Mouse (Mus musculus) embryonic facial prominence, embryonic 14.5 days (tissue): Measurements from ENCODE around the gene Ppp4r1. TPM values are rescaled to one million over a fixed set of nuclear protein-coding genes. Genes with fewer than 3 reads are reported as not detected.

Source experiments
- ATAC-seq: fragments of 200-750 bp; cut with Nextera tagmentation; 2 replicates; pipeline ENCODE4 v1.8.0; 2017; ENCODE audit warnings: low read depth, moderate number of reproducible peaks, moderate TSS enrichment
- DNase-seq: peaks from one replicate; pipeline ENCODE4 v3.0.0-alpha.2; 2015; ENCODE audit warnings: low spot score
- H3K27ac ChIP-seq: fragments of 300-500 bp; sonication (generic); replicated peaks from 2 replicates; pipeline ENCODE4 v1.5.1; 2014; ENCODE audit warnings: low read depth, mild to moderate bottlenecking, low read length, moderate library complexity
- H3K27me3 ChIP-seq: fragments of 300-500 bp; sonication (generic); replicated peaks from 2 replicates; pipeline ENCODE4 v1.6.1; 2014; ENCODE audit warnings: low read length; ENCODE audit not compliant: control insufficient read depth, insufficient read depth
- H3K36me3 ChIP-seq: fragments of 300-500 bp; sonication (generic); 2 replicates; pipeline ENCODE4 v1.6.1; 2014; ENCODE audit warnings: low read length, mixed read lengths; ENCODE audit not compliant: control insufficient read depth, insufficient read depth
- H3K4me1 ChIP-seq: fragments of 300-500 bp; sonication (generic); 2 replicates; pipeline ENCODE4 v1.6.1; 2014; ENCODE audit warnings: antibody characterized with exemption, low read length; ENCODE audit not compliant: control insufficient read depth, insufficient read depth
- H3K4me2 ChIP-seq: fragments of 300-500 bp; sonication (generic); 2 replicates; pipeline ENCODE4 v1.6.1; 2014; ENCODE audit warnings: low read depth, mild to moderate bottlenecking, low read length, moderate library complexity, mixed read lengths
- H3K4me3 ChIP-seq: fragments of 300-500 bp; sonication (generic); 2 replicates; pipeline ENCODE4 v1.5.1; 2014; ENCODE audit warnings: low read depth, mild to moderate bottlenecking, low read length
- H3K9ac ChIP-seq: fragments of 300-500 bp; sonication (generic); 2 replicates; pipeline ENCODE4 v1.6.1; 2014; ENCODE audit warnings: low read depth, mild to moderate bottlenecking, low read length, moderate library complexity, mixed read lengths
- H3K9me3 ChIP-seq: fragments of 300-500 bp; sonication (generic); 2 replicates; pipeline ENCODE4 v1.6.1; 2016; ENCODE audit warnings: low read length; ENCODE audit not compliant: control insufficient read depth
- WGBS: fragments of 180-500 bp; shearing (Covaris S2); extraction: QIAGEN DNeasy Blood & Tissue Kit; methylation state at CpG from one replicate; pipeline ENCODE4 v1.1.7; 2014; 5-methylcytosine and 5-hydroxymethylcytosine counted together
- polyA plus RNA-seq: library from polyadenylated mRNA; unstranded; fragments of >200 nt; fragmentation: Nextera tagmentation; extraction: Ambion mirVana; gene quantifications from 2 replicates; pipeline ENCODE4 v1.2.1, GENCODE M21; 2014

The Ppp4r1 gene
- polyA plus RNA-seq, 1 experiment from 2014 or later = 39.5 TPM

DNA sequence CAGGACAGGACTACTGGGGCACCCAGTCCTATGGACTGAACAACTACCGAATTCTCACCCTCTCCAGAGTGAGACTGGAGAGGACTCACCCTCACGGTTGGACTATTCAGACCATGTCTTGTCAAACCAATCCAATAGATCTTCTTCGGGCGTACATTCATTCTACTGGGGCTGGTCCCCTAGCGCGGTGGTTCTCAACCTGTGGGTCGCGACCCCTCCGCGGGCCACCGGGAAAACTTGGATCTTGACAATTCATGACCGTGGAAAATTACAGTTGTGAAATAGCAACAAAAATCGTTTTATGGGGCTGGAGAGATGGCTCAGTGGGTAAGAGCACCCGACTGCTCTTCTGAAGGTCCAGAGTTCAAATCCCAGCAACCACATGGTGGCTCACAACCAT, 19.2 kb upstream of the Ppp4r1 start:
- Histone ChIP-seq H3K27me3 (no peaks in the 10 kb centered on the region), H3K36me3 (no peaks in the 10 kb centered on the region; the same call in 1 of the 2 replicates), H3K4me3 (no peak overlapping the region), H3K9ac (no peak overlapping the region), H3K9me3 (no peaks in the 10 kb centered on the region), H3K4me2 (no peak overlapping the region), H3K4me1 (no peaks in the 10 kb centered on the region), H3K27ac (no peak overlapping the region)
- ATAC-seq (no peak), DNase-seq (no peak)
- 96% methylated on average over 14 of the region's 14 CpGs for WGBS

DNA sequence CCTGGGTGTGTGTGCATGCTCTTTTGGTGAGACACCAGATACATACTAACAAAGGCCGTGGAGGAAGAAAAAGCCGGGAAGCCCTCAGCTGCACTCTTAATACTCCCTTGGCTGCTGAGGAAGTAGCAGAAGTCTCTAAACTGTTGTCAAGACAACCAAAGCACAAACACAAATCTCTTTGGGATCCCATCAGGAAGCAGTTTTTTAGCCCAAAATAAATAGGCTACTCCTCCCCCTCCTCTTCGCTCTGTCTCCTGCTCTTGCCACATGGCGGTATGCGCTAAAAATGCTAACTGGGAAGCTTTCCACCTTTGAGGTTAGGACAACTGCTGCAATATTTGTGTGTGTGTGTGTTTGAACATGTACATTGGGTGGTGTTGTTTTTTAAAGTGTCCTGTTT, 13.9 kb upstream of the Ppp4r1 start:
- 50% methylated on average over 5 of the region's 5 CpGs for WGBS
- H3K4me3 ChIP-seq = no peak overlapping the region
- no peak overlapping the region for H3K4me2 ChIP-seq
- no peaks in the 10 kb centered on the region for H3K27me3 ChIP-seq
- peaks cover 16% of the 10 kb centered on the region; the same call in 1 of the 2 replicates for H3K4me1 ChIP-seq
- no peaks in the 10 kb centered on the region for H3K36me3 ChIP-seq
- peak; percentile 77 for DNase-seq
- H3K27ac ChIP-seq = no peak overlapping the region
- peak; percentile 30 for ATAC-seq
- H3K9ac ChIP-seq = no peak overlapping the region
- no peaks in the 10 kb centered on the region for H3K9me3 ChIP-seq

DNA sequence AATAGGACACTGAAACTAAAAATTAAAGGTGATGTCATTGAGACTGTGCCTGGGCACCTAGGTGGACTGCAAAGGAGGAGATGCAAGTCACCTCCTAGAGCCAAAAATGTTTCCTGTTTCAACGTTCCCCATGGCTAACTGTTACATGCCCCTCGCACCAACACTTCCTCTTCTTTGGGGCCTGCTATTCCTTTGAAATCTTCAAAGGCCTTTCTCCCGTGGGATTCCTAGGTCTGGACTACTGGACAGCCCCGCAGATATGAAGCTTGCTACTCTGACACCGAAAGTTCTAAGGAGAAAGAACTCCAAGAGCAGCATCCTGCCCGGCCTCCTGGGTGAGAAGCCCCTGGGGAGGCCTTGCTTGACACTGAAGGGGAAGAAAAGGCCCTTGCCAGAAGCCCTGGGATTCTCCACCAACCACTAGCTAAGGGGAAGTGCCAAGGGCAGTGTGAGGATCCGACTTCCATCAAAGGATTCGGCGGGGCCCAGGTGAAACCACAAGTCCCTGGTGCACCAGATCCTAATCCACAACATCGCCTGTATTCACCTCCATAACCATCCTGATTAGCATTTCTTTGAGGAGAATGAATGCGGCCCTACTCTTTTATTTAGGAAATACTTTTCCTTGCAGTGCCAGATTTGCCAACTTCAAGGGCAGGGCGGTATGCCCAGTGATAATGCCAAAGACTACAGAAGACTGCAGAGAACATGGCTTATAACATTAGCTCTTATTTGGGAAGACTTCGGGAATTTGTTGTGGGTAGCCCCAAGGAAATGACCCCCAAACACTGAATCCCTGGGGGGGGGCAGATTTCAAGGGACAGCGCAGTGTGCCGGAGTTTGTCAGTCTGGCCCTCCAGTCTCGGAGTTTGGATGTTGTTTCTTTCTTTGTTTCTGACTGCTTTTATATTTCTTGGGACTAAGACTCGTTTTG, 11.1 kb upstream of the Ppp4r1 start:
- WGBS = 16% methylated on average over 17 of the region's 17 CpGs
- Histone ChIP-seq H3K9me3 (no peaks in the 10 kb centered on the region), H3K4me1 (peaks cover 16% of the 10 kb centered on the region; the same call in 1 of the 2 replicates), H3K27me3 (no peaks in the 10 kb centered on the region), H3K9ac (peak overlapping the region; percentile 83), H3K27ac (peak overlapping the region; percentile 1; the same call in 1 of the 2 replicates), H3K36me3 (no peaks in the 10 kb centered on the region), H3K4me2 (peak overlapping the region; percentile 85), H3K4me3 (peak overlapping the region; percentile 72)
- DNase-seq (no peak), ATAC-seq (no peak)

DNA sequence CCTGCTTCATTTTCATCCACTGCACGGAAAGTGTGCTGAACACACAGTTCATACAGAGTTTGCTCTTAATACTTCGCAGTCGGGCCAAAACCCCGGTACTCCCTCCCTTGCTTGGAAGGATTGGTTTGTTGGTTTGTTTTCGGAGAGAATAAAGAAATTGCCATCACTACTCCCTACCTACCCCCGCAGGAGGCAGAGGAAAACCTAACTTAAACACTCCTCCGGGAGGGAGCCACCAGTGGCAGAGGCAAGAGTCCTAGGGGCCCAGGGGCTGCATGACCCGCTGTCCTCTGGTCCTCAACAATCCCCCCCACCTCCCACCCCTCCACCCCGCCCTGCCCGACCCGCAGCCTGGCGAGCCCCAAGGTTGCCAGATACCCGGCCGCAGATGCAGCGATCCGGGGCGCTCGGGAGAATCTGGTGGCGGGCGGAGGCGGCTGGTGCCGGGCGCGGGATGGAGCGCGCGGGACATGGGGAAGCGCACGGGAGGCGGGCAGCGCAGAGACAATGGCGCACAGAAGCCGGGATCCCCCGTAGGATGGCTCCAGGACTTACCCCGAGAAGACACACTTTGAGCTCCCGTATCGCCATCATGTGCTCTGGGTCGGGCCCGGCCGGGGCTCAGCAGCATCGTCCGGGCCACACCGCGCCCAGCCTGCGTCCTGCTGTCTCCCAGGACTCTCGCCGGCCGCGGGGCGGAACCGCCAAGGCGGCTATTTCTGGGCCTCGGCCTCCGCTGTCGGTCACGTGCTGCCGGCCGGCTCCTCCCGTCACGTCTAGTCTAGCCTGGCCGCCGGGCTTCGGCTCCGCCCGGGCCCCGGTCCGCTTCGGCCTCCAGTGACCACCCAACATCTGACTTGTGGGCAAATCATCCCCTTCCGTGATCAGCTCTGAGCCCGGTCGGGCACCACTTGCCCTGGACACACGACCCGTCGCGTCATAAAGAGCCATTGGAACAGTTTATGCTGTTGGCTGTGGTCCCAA, 10.1 kb upstream of the Ppp4r1 start, which contains the start of gene Rab31:
Gene Rab31 (minus strand): TSS at position 802 of the 984 bp plus-strand sequence.
- Histone ChIP-seq H3K4me1 (peaks cover 16% of the 10 kb centered on the region; the same call in 1 of the 2 replicates), H3K27me3 (no peaks in the 10 kb centered on the region), H3K4me2 (peak within 1 kb of the TSS; percentile 85), H3K9ac (peak within 1 kb of the TSS; percentile 83), H3K36me3 (no peaks in the 10 kb centered on the region), H3K9me3 (no peaks in the 10 kb centered on the region), H3K4me3 (peak within 1 kb of the TSS; percentile 72), H3K27ac (peak within 1 kb of the TSS; percentile 31)
- under 1% methylated on average over 62 of the region's 75 CpGs for WGBS
- peak; percentile 86 for ATAC-seq
- DNase-seq = peak; percentile 80

DNA sequence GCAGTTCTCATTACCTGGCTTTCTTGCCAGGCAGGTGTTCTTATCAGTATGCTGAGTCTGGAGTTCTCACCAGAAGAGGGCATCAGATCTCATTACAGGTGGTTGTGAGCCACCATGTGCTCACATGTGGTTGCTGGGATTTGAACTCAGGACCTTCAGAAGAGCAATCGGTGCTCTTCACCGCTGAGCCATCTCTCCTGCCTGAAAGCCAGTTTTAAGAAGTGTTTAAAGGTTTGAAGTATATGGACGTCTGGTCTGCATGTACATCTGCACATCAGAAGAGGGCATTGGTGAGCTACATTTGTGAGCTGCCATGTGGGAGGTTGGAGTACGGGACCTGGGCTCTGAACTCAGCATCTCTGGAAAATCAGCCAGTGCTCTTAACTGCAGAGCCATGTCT, 8.8 kb upstream of the Ppp4r1 start:
- H3K4me1 ChIP-seq = peaks cover 14% of the 10 kb centered on the region; the same call in 1 of the 2 replicates
- DNase-seq (no peak), ATAC-seq (no peak)

DNA sequence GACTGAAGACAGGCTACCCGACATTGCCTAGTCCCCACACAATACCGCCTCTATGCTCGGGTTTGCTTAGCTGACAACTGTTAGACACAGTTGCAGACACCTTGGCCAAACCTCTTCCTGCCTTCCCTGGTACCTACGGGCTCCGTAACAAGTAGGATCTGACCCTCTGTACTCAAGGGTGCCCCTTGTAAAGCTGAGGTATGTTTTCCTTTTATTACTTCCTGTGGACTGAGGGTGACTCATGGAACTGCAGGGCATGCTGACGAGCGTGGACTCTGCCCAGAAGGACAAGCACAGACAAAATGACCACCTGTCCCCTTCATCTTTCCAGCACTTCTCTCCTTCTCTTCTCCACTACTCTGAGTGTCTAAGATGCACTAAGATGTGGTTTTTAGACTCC, 7.9 kb upstream of the Ppp4r1 start:
- WGBS = 53% methylated on average over 7 of the region's 7 CpGs
- no peak for ATAC-seq

More for the DNA sequence above, 8.8 kb upstream of the Ppp4r1 start:
- WGBS = 61% methylated on average over 4 of the region's 4 CpGs
- no peak overlapping the region for H3K27ac ChIP-seq
- H3K4me3 ChIP-seq = no peak overlapping the region
- H3K27me3 ChIP-seq = no peaks in the 10 kb centered on the region
- no peak overlapping the region for H3K4me2 ChIP-seq
- H3K36me3 ChIP-seq = no peaks in the 10 kb centered on the region
- H3K9me3 ChIP-seq = no peaks in the 10 kb centered on the region
- H3K9ac ChIP-seq = no peak overlapping the region

DNA sequence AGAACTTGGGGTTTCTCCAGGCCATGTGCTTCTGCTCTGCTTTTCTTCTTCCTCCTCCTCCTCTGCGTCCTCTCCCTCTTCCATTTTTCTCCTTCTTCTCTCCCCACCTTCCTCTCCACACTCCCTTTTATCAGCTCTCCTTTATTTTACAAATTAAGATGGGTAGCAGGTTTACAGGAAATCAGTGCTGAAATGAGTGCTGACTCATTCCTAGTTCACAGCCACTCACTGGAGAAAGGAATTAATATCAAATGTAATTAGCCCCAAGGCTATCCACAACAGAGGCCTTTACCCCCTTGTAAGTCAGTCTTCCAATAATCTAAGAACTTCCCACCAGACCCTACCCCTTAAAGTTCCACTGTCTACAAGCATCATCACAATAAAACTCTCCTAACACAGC, 6.1 kb upstream of the Ppp4r1 start:
- Histone ChIP-seq H3K36me3 (no peaks in the 10 kb centered on the region), H3K9ac (no peak overlapping the region), H3K4me1 (0 out of 2 replicates have a peak, but pooled peaks cover 4% of the 10 kb centered on the region), H3K27me3 (no peaks in the 10 kb centered on the region), H3K4me2 (no peak overlapping the region), H3K27ac (no peak overlapping the region), H3K9me3 (no peaks in the 10 kb centered on the region), H3K4me3 (no peak overlapping the region)
- no peak for DNase-seq
- ATAC-seq = no peak
- 81% methylated on average over 1 of the region's 1 CpGs for whole genome bisulfite sequencing

More for the DNA sequence above, 7.9 kb upstream of the Ppp4r1 start:
- H3K4me1 ChIP-seq = 0 out of 2 replicates have a peak, but pooled peaks cover 10% of the 10 kb centered on the region
- no peak overlapping the region for H3K4me2 ChIP-seq
- H3K27me3 ChIP-seq = no peaks in the 10 kb centered on the region
- H3K27ac ChIP-seq = no peak overlapping the region
- no peaks in the 10 kb centered on the region for H3K9me3 ChIP-seq
- no peak overlapping the region for H3K9ac ChIP-seq
- no peak overlapping the region for H3K4me3 ChIP-seq
- DNase-seq = no peak
- H3K36me3 ChIP-seq = no peaks in the 10 kb centered on the region

DNA sequence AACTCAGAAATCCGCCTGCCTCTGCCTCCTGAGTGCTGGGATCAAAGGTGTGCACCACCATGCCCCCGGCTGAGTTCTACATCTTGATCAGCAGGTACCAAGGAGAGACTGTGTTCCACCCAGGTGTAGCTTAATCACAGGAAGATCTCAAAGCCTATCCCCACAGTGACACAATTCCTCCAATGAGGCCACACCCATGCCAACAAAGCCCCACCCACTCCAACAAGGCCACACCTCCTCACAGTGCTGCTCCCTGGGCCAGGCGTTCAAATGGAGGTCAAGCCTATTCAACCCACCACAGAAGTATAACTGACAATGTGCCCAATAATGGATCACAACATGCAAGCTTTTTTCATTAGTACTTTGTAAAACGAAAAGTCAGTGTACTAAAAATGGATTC, 4.9 kb upstream of the Ppp4r1 start:
- ATAC-seq = no peak
- Histone ChIP-seq H3K27ac (no peak overlapping the region), H3K4me2 (no peak overlapping the region), H3K36me3 (no peaks in the 10 kb centered on the region), H3K9ac (no peak overlapping the region), H3K9me3 (no peaks in the 10 kb centered on the region), H3K4me3 (no peak overlapping the region), H3K27me3 (no peaks in the 10 kb centered on the region), H3K4me1 (no peaks in the 10 kb centered on the region; the same call in 1 of the 2 replicates)
- WGBS = 89% methylated on average over 4 of the region's 4 CpGs
- DNase-seq = no peak
